Mouse (Mus musculus) liver, embryonic 14.5 days (tissue): ENCODE results near the gene Gramd1a.
A peak's percentile ranks its signal among the peaks of the same experiment; 100 is the strongest.

Source experiments
- CTCF ChIP-seq: IDR thresholded peaks from 2 replicates; pipeline ENCODE4 v1.5.1; 2016; ENCODE audit warnings: antibody characterized with exemption, low read depth, control low read depth
- EP300 ChIP-seq: IDR thresholded peaks from 2 replicates; pipeline ENCODE4 v1.6.1; 2016; ENCODE audit warnings: antibody characterized with exemption, low read depth

- TF ChIP-seq EP300 (no peak), CTCF (peak; percentile 31)
These were observed 10.8 kb downstream of the Gramd1a start for GRCm38 (mm10) chr7:31144886-31145285.
